Mouse (Mus musculus): ENCODE data around the gene Tmc4.

Tmc4 gene

GRCm38 (mm10) chr7:3692382-3692986, 15.1 kb upstream of the Tmc4 start, which contains the start of gene Tsen34:
TSS of gene Tsen34 (plus strand) at chr7:3692863.
- DNase-seq, result no peak

GRCm38 (mm10) chr7:3691919-3692318, 14.6 kb upstream of the Tmc4 start:
- no peak for DNase-seq

GRCm38 (mm10) chr7:3685400-3686187, 8.2 kb upstream of the Tmc4 start:
- no peak for DNase-seq

GRCm38 (mm10) chr7:3684698-3685097, 7.3 kb upstream of the Tmc4 start:
- DNase-seq, result no peak

GRCm38 (mm10) chr7:3683908-3684550, 6.7 kb upstream of the Tmc4 start:
- no peak for DNase-seq

GRCm38 (mm10) chr7:3676371-3676770, 982 bp downstream of the Tmc4 start:
- no peak for DNase-seq

GRCm38 (mm10) chr7:3675228-3675548, 2.2 kb downstream of the Tmc4 start:
- DNase-seq, result no peak

GRCm38 (mm10) chr7:3674507-3675227, 2.7 kb downstream of the Tmc4 start:
- DNase-seq, result peak; percentile 86 to 93

- no peak for DNase-seq
These were observed 10.4 kb downstream of the Tmc4 start for GRCm38 (mm10) chr7:3666921-3667391.

GRCm38 (mm10) chr7:3665215-3666114, 11.9 kb downstream of the Tmc4 start, which contains the start of gene Leng1:
TSS of gene Leng1 (minus strand) at chr7:3665840.
- peak; percentile 99 for DNase-seq

GRCm38 (mm10) chr7:3664524-3665214, 12.7 kb downstream of the Tmc4 start:
- DNase-seq, result peak; percentile 57 to 83

- DNase-seq, result no peak
These were observed 18.8 kb downstream of the Tmc4 start for GRCm38 (mm10) chr7:3658578-3658977.

GRCm38 (mm10) chr7:3656966-3657365, 20.4 kb downstream of the Tmc4 start:
- no peak for DNase-seq

GRCm38 (mm10) chr7:3646641-3647040, 30.7 kb downstream of the Tmc4 start:
- DNase-seq, result no peak

- no peak for DNase-seq
These were observed 31.2 kb downstream of the Tmc4 start for GRCm38 (mm10) chr7:3646188-3646587.

- no peak for DNase-seq
These were observed 31.8 kb downstream of the Tmc4 start for GRCm38 (mm10) chr7:3645488-3646025.

GRCm38 (mm10) chr7:3644672-3645487, 32.5 kb downstream of the Tmc4 start, which contains the start of gene Cnot3:
TSS of gene Cnot3 (plus strand) at chr7:3645268.
- DNase-seq, result peak; percentile 98 to 100

GRCm38 (mm10) chr7:3644348-3644671, 33.0 kb downstream of the Tmc4 start:
- DNase-seq, result peak; percentile 94 to 96

- DNase-seq, result no peak
These were observed 33.5 kb downstream of the Tmc4 start for GRCm38 (mm10) chr7:3643843-3644242.

- DNase-seq, result no peak
These were observed 33.9 kb downstream of the Tmc4 start for GRCm38 (mm10) chr7:3643412-3643811.

All from kidney, postnatal 25 days (tissue).